Comparison of ENCODE assay signal across 22 mouse cellular contexts in the genomic region with DNA sequence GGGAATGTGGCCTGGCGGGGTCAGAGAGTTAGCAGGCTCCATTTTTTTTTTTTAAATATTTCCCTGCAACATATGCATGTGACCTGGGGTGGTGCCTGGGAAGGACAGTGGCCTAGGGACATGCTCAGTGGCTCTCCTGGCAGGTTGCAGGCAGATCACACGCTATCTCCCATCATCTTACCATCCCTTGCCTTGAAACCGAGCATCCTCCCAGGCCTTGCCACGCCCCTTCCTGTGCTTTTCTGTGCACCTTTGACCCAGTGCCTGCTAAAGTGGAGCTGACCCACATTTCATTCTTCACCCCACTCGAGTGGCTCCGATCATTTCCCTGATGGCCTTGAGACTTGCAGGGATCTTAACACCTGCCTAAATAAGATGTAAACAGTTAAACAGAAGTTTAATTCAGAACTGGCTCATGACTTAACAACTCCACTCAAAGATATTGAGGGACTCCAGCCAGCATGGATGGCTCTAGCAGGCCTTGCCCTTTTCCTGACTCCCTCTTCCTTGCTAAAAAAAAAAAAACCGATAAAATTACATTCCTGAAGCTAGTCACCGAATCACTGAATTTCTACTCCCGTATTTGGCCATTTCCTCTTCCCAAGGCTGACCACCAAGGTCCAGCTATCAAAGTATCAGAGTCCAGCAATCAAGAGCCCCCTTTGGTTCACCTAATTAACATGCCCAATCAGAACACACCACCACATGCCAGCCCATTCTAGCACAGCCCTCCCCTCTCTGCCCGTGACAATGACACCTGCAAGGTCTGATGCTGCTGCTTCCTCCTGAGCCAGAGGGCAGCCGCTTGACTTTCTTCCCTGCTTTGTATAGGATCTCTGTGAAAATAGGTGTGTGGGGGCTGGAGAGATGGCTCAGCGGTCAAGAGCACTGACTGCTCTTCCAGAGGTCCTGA. TPM values are rescaled to one million over a fixed set of nuclear protein-coding genes. Genes with fewer than 3 reads are reported as not detected.
A peak's percentile ranks its signal among the peaks of the same experiment; 100 is the strongest.
DNase-seq lines count a peak whose midpoint lies in the region; ATAC-seq lines count a peak whose summit lies in the region.
"Had no signal": no experiment of that assay in that cellular context is flagged by ENCODE, and none has a peak within 500 bp of the region (broad histone marks: within the 10 kb centered on the region; RNA-seq: fewer than 3 reads in every experiment).

No protein-coding gene starts in this region.

- intact Hi-C loops in heart, postnatal 14 days (cut with DNase I), result loop anchor here (5.0 kb wide), 1 partner anchor 40 kb away; no protein-coding TSS in a partner anchor
- intact Hi-C loops in gastrocnemius, postnatal 36 days (cut with DNase I), result no loop called here

- H3K4me2 ChIP-seq in heart, embryonic 12.5 days, result no peak overlapping the region
- H3K4me2 ChIP-seq: heart, embryonic 15.5 days; hindbrain, embryonic 13.5 days; liver, embryonic 15.5 days; midbrain, embryonic 11.5 days; neural tube, embryonic 15.5 days had no signal

- peaks cover 23% of the 10 kb centered on the region for H3K36me3 ChIP-seq in heart, embryonic 12.5 days
- peaks cover 82% of the 10 kb centered on the region for H3K36me3 ChIP-seq in megakaryocyte, embryonic 14.5 days (replicated peaks; ENCODE audit: low read length)
- H3K36me3 ChIP-seq: hindbrain, embryonic 13.5 days; neural tube, embryonic 15.5 days had no signal

- H3K9me3 ChIP-seq in heart, embryonic 12.5 days (replicated peaks), result peaks cover 15% of the 10 kb centered on the region; the same call in 1 of the 2 replicates
- H3K9me3 ChIP-seq in megakaryocyte, embryonic 14.5 days, result peaks cover 16% of the 10 kb centered on the region
- H3K9me3 ChIP-seq: neural tube, embryonic 15.5 days had no signal

- no peaks in the 10 kb centered on the region for H3K27me3 ChIP-seq in heart, embryonic 12.5 days (replicated peaks)
- H3K27me3 ChIP-seq in megakaryocyte, embryonic 14.5 days (replicated peaks), result no peaks in the 10 kb centered on the region
- H3K27me3 ChIP-seq: heart, embryonic 15.5 days; hindbrain, embryonic 13.5 days; liver, embryonic 15.5 days; neural tube, embryonic 15.5 days had no signal

- 75% methylated on average over 12 of the region's 12 CpGs for WGBS in heart, embryonic 12.5 days

- no peak for DNase-seq in heart, postnatal 14 days
- DNase-seq in R1 (ENCODE audit: low read depth, low spot score), result peak; percentile 73
- DNase-seq in gastrocnemius, postnatal 36 days, result no peak
- DNase-seq in layer of hippocampus, adult 9-10 months (ENCODE audit: low spot score), result no peak
- DNase-seq: cerebellum, adult 11-12 months; cerebellum, postnatal 36 days; gastrocnemius, postnatal 25 days; lung, postnatal 14 days; right cerebral cortex, adult 18-20 months; thymus, postnatal 4 days had no signal

- no peak overlapping the region for H3K4me3 ChIP-seq in heart, embryonic 12.5 days
- peak overlapping the region; percentile 69 for H3K4me3 ChIP-seq in megakaryocyte, embryonic 14.5 days (replicated peaks)
- H3K4me3 ChIP-seq: embryonic facial prominence, embryonic 10.5 days; erythroblast, embryonic 14.5 days; heart, embryonic 15.5 days; hindbrain, embryonic 13.5 days; left cerebral cortex, adult 2 months; liver, embryonic 15.5 days; neural tube, embryonic 15.5 days had no signal

- H3K27ac ChIP-seq in heart, embryonic 12.5 days (ENCODE audit: poor library complexity, severe bottlenecking), result peak overlapping the region; percentile 52; the same call in 1 of the 2 replicates
- H3K27ac ChIP-seq: embryonic facial prominence, embryonic 10.5 days; heart, embryonic 15.5 days; hindbrain, embryonic 13.5 days; left cerebral cortex, adult 2 months; liver, embryonic 15.5 days; neural tube, embryonic 15.5 days had no signal

- ATAC-seq in heart, embryonic 12.5 days (ENCODE audit: insufficient number of reproducible peaks, low FRiP score), result no peak
- ATAC-seq in megakaryocyte, adult 5-6 weeks (ENCODE audit: poor library complexity, severe bottlenecking), result no peak
- ATAC-seq: intestine, postnatal 0 days had no signal

- no peak overlapping the region for H3K9ac ChIP-seq in heart, embryonic 12.5 days
- H3K9ac ChIP-seq: heart, embryonic 15.5 days; hindbrain, embryonic 13.5 days; liver, embryonic 15.5 days; neural tube, embryonic 15.5 days had no signal

- peaks cover 23% of the 10 kb centered on the region; the same call in 1 of the 2 replicates for H3K4me1 ChIP-seq in heart, embryonic 12.5 days (replicated peaks)
- peaks cover 31% of the 10 kb centered on the region for H3K4me1 ChIP-seq in megakaryocyte, embryonic 14.5 days
- H3K4me1 ChIP-seq: hindbrain, embryonic 13.5 days; liver, embryonic 15.5 days; neural tube, embryonic 15.5 days had no signal

RNA-seq across cellular contexts. Expression of a gene that starts 27.4 kb away (rescaled TPM):
- polyA plus RNA-seq in heart, embryonic 12.5 days (2016; fragmentation: Nextera tagmentation; extraction: Ambion mirVana), result 24.0 and 24.2 TPM in 2 replicates
- 10 to 100 TPM; 16.2 to 17.7 TPM for total RNA-seq in heart, postnatal 14 days (2021)
- 4.9 and 5.6 TPM in 2 replicates for polyA plus RNA-seq in megakaryocyte, embryonic 14.5 days (2012; ENCODE audit: insufficient read depth, low replicate concordance)
- 17.2 and 18.6 TPM in 2 replicates for total RNA-seq in megakaryocyte, adult 5-6 weeks (2015)
- 7.6 and 12.3 TPM in 2 replicates for total RNA-seq in megakaryocyte, adult 5-6 weeks (2017)
- total RNA-seq in gastrocnemius, postnatal 36 days (2021), result 1 to 10 TPM; 1.9 to 2.8 TPM
